Mouse (Mus musculus): ENCODE measurements around the gene Arhgdib. TPM values are rescaled to one million over a fixed set of nuclear protein-coding genes. Genes with fewer than 3 reads are reported as not detected.

Arhgdib gene
- polyA plus RNA-seq, 1 experiment from 2014 or later, result 18.8 TPM

DNA sequence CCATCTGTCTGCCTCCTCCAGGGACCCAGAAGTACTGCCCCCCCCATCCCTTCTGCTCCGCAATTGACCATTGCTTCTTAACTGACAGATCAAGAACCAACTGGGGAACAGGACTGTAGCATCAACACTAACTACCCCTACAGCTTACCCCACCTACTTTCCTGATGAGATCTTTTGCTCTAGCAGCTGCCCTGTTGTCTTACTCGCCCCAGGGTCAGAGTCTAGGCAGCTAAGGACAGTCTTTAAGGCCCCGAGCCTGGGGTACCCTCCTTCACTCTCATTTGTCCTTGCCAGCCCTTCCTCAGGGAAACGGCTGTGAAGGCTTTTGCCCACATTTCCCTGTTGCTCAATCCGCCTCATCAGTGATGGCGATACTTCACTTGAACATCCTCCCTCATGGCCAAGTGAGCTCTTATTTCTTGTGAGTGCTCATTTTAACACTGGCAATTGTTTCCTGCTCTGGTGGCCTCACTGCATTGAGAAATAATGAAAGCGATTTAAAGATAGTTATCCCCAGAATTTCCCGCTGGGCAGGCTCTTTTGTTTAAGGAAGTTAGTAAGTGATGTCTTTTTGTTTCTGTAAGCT is 37.7 kb downstream of the Arhgdib start:
- DNase-seq (ENCODE audit: low spot score) (no peak), ATAC-seq (no peak)
- Histone ChIP-seq H3K27ac (ENCODE audit: low read depth, low read length) (no peak overlapping the region), H3K27me3 (replicated peaks; ENCODE audit: control insufficient read depth, insufficient read depth, low read length) (no peaks in the 10 kb centered on the region), H3K4me2 (ENCODE audit: low read length) (no peak overlapping the region), H3K4me1 (ENCODE audit: control insufficient read depth, insufficient read depth, low read length) (no peaks in the 10 kb centered on the region), H3K9me3 (replicated peaks; ENCODE audit: control insufficient read depth, low read length) (no peaks in the 10 kb centered on the region), H3K36me3 (ENCODE audit: control insufficient read depth, insufficient read depth, low read length) (no peaks in the 10 kb centered on the region), H3K4me3 (ENCODE audit: low read depth, low read length) (no peak overlapping the region), H3K9ac (ENCODE audit: low read length) (no peak overlapping the region)
- 60% methylated on average over 8 of the region's 8 CpGs for WGBS

DNA sequence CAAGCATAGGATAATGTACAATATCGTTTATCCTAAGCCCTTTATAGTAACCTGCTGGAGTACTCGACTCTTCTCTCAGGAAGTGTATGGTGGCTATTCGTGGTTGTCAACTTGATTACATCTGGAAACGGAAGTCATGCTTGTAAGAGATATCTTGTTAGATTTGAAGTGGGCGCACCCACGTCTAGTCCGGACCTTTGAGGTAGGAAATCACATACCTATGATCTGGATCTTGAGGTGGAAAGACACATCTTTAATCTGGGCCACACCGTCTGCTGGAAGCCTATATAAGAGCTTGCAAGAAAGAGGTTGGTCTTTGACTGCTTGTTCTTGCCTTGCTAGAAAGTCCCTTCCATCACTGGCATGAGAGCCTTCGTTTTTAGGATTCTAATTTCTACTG is 39.2 kb downstream of the Arhgdib start:
- 96% methylated on average over 9 of the region's 9 CpGs for WGBS
- Histone ChIP-seq H3K27ac (ENCODE audit: low read depth, low read length) (no peak overlapping the region), H3K9me3 (replicated peaks; ENCODE audit: control insufficient read depth, low read length) (no peaks in the 10 kb centered on the region), H3K36me3 (ENCODE audit: control insufficient read depth, insufficient read depth, low read length) (no peaks in the 10 kb centered on the region), H3K4me1 (ENCODE audit: control insufficient read depth, insufficient read depth, low read length) (no peaks in the 10 kb centered on the region), H3K27me3 (replicated peaks; ENCODE audit: control insufficient read depth, insufficient read depth, low read length) (no peaks in the 10 kb centered on the region), H3K4me2 (ENCODE audit: low read length) (no peak overlapping the region), H3K9ac (ENCODE audit: low read length) (no peak overlapping the region), H3K4me3 (ENCODE audit: low read depth, low read length) (no peak overlapping the region)
- ATAC-seq (no peak), DNase-seq (ENCODE audit: low spot score) (no peak)

DNA sequence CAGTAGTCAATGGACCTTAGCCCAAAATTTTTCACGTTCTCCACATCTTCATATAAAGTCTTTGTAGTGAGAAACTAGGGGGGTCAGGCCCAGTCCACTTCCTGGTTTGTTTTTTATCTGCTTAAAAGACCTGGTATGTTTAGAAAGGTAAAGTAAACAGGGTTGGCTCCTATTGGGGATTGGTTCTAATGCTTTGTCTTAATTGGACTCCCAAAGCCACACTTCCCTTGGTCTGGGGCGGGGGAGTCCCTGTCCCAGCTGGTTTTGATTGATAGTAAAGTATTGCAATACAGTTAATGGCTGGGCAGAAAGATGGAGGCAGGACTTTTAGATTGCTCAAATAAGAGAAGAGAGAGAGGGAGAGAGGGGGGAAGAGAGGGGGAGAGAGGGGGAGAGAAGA is 40.7 kb downstream of the Arhgdib start:
- Histone ChIP-seq H3K4me3 (ENCODE audit: low read depth, low read length) (no peak overlapping the region), H3K36me3 (ENCODE audit: control insufficient read depth, insufficient read depth, low read length) (no peaks in the 10 kb centered on the region), H3K4me1 (ENCODE audit: control insufficient read depth, insufficient read depth, low read length) (no peaks in the 10 kb centered on the region), H3K27me3 (replicated peaks; ENCODE audit: control insufficient read depth, insufficient read depth, low read length) (no peaks in the 10 kb centered on the region), H3K27ac (ENCODE audit: low read depth, low read length) (no peak overlapping the region), H3K9me3 (replicated peaks; ENCODE audit: control insufficient read depth, low read length) (no peaks in the 10 kb centered on the region), H3K9ac (ENCODE audit: low read length) (no peak overlapping the region), H3K4me2 (ENCODE audit: low read length) (no peak overlapping the region)
- WGBS, result 77% methylated on average over 2 of the region's 2 CpGs
- no peak for ATAC-seq
- DNase-seq (ENCODE audit: low spot score), result no peak

DNA sequence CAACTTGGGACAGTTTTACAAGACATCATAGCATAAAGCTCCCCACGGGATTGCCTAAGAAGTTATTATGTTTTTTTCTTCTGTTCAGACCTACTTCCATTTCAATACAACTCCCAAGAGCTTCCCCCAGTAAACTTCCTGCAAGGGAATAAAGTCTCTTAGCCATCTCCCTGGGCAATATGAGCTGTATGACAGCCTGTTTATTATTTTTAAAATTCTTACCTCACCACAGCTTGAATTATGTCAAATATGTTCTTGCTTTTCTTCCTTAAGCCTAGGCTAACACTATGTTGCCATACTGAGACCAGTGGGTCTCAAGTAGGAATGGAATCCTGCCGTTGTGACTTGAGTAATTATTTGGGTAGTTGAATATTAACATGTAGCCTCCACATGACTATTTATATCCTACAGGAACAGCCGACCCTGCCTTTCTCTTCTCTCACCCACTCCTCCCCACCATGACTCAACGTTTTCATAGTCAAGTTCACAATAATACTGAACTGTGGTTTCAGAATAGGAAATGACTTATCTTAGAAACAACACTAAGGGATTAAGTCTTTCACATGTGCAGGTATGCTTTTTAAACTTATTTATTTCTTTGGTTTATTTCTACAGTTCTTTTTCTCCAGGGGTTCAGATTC is 41.2 kb downstream of the Arhgdib start:
- no peak overlapping the region for H3K9ac ChIP-seq (ENCODE audit: low read length)
- no peaks in the 10 kb centered on the region for H3K4me1 ChIP-seq (ENCODE audit: control insufficient read depth, insufficient read depth, low read length)
- DNase-seq (ENCODE audit: low spot score) (no peak), ATAC-seq (no peak)
- H3K4me2 ChIP-seq (ENCODE audit: low read length), result no peak overlapping the region
- no peaks in the 10 kb centered on the region for H3K9me3 ChIP-seq (replicated peaks; ENCODE audit: control insufficient read depth, low read length)
- no peaks in the 10 kb centered on the region for H3K36me3 ChIP-seq (ENCODE audit: control insufficient read depth, insufficient read depth, low read length)
- no peak overlapping the region for H3K27ac ChIP-seq (ENCODE audit: low read depth, low read length)
- WGBS, result 86% methylated on average over 4 of the region's 4 CpGs
- H3K27me3 ChIP-seq (replicated peaks; ENCODE audit: control insufficient read depth, insufficient read depth, low read length), result no peaks in the 10 kb centered on the region
- no peak overlapping the region for H3K4me3 ChIP-seq (ENCODE audit: low read depth, low read length)

DNA sequence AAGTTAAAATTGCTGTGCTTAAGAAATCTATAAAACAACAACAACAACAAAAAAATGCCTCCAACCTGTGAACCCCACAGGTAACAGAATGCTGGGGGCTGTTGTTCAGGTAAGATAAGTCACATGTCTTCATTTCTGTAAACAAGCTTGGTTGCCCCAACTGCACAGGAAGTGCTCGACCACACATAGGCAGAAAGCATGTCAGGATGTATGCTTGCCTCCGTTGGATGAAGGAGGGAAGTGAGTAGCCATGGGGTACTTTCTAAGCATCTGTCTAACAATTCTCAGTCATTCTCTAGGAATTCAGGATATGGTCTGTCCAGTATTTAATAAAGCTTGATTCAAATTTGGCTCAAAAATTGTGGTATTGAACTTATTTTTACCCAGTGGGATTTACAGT is 42.7 kb downstream of the Arhgdib start:
- H3K36me3 ChIP-seq (ENCODE audit: control insufficient read depth, insufficient read depth, low read length), result no peaks in the 10 kb centered on the region
- 83% methylated on average over 2 of the region's 2 CpGs for WGBS
- no peak for DNase-seq (ENCODE audit: low spot score)
- no peaks in the 10 kb centered on the region for H3K9me3 ChIP-seq (replicated peaks; ENCODE audit: control insufficient read depth, low read length)
- H3K4me1 ChIP-seq (ENCODE audit: control insufficient read depth, insufficient read depth, low read length), result no peaks in the 10 kb centered on the region
- no peak overlapping the region for H3K27ac ChIP-seq (ENCODE audit: low read depth, low read length)
- ATAC-seq, result no peak
- no peak overlapping the region for H3K9ac ChIP-seq (ENCODE audit: low read length)
- no peak overlapping the region for H3K4me3 ChIP-seq (ENCODE audit: low read depth, low read length)
- no peak overlapping the region for H3K4me2 ChIP-seq (ENCODE audit: low read length)
- no peaks in the 10 kb centered on the region for H3K27me3 ChIP-seq (replicated peaks; ENCODE audit: control insufficient read depth, insufficient read depth, low read length)

DNA sequence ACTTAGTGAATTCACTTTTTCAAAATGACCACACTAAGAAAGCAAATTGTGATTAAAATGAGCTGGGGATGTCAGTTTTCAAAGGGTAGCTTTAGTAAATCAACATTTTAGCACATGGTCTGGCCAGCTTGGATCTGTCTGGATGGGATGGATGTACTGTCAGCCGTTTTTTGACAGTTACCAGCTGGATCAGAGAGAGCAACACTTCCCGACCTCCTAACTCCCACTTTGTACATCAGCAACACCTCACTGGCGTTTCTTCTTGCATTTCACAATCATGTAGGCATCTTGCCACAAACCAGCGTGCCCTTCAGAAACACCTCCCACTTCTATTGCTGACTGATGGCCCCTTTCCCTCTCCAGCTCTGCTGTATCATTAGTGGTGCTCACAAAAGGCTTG is 43.5 kb downstream of the Arhgdib start:
- H3K27ac ChIP-seq (ENCODE audit: low read depth, low read length), result no peak overlapping the region
- H3K4me1 ChIP-seq (ENCODE audit: control insufficient read depth, insufficient read depth, low read length), result no peaks in the 10 kb centered on the region
- no peak for ATAC-seq
- H3K4me3 ChIP-seq (ENCODE audit: low read depth, low read length), result no peak overlapping the region
- no peaks in the 10 kb centered on the region for H3K27me3 ChIP-seq (replicated peaks; ENCODE audit: control insufficient read depth, insufficient read depth, low read length)
- no peaks in the 10 kb centered on the region for H3K9me3 ChIP-seq (replicated peaks; ENCODE audit: control insufficient read depth, low read length)
- H3K36me3 ChIP-seq (ENCODE audit: control insufficient read depth, insufficient read depth, low read length), result no peaks in the 10 kb centered on the region
- no peak overlapping the region for H3K9ac ChIP-seq (ENCODE audit: low read length)
- DNase-seq (ENCODE audit: low spot score), result no peak
- no peak overlapping the region for H3K4me2 ChIP-seq (ENCODE audit: low read length)
- WGBS, result 67% methylated on average over 4 of the region's 4 CpGs

DNA sequence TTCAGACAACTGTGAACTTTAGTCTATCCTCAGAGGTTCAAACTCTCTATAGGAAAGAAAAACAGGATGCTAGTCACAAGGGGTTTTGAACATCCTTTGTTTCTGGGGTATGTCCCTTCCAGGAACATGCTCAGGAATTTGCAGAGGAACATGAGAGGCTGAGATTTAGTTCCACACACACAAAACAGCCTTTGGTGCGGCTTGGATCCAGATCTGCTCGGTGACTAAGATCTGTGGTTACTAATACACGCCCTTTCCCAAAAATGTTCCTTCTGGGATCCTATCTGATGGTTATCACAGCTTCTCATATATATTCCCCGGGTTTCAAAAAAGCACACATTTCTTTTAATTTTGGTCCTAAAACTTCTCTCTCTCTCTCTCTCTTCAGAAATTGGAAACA is 43.9 kb downstream of the Arhgdib start:
- WGBS, result 94% methylated on average over 4 of the region's 4 CpGs
- no peaks in the 10 kb centered on the region for H3K27me3 ChIP-seq (replicated peaks; ENCODE audit: control insufficient read depth, insufficient read depth, low read length)
- no peak overlapping the region for H3K27ac ChIP-seq (ENCODE audit: low read depth, low read length)
- H3K36me3 ChIP-seq (ENCODE audit: control insufficient read depth, insufficient read depth, low read length), result no peaks in the 10 kb centered on the region
- no peaks in the 10 kb centered on the region for H3K9me3 ChIP-seq (replicated peaks; ENCODE audit: control insufficient read depth, low read length)
- no peak for ATAC-seq
- DNase-seq (ENCODE audit: low spot score), result no peak
- H3K9ac ChIP-seq (ENCODE audit: low read length), result no peak overlapping the region
- no peak overlapping the region for H3K4me3 ChIP-seq (ENCODE audit: low read depth, low read length)
- no peaks in the 10 kb centered on the region for H3K4me1 ChIP-seq (ENCODE audit: control insufficient read depth, insufficient read depth, low read length)
- no peak overlapping the region for H3K4me2 ChIP-seq (ENCODE audit: low read length)

DNA sequence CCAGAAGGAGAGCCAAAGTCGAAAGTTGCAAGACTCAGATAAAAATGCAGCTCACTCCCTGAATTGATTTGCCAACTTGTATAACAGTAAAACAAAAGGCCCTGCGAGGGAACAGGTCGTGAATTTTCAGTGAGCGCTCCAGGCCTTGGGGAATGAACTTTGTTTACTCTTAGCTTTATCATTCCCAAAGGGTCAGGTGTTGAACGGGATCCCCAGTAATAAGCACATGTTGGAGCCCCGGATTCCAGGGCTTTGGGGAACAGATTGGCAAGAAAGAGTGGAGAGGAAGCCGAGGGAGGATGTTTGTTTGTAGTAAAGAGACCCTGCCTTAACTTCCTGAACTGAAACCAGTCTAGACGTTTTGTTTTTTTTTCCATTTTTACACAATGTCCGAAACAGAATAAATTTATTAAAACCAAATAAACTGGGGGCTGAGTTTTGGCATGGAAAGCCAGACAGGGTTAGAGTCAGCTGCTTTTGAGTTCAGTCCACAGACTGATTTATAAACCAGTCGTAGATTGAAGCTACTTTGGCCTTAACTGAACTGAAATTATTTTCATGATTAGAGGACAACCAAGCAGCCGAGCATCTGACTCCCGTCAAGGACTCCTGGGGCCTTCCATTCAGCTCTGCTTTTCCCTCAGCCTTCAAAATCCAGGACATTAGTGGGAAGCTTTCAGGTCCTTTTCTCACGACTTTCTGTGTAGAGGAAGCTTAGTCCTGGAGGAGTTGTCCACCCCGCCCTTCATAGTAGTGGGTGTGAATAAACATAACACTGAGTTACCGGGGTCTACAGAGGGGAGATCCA is 47.0 kb downstream of the Arhgdib start:
- no peak overlapping the region for H3K4me2 ChIP-seq (ENCODE audit: low read length)
- no peaks in the 10 kb centered on the region for H3K36me3 ChIP-seq (ENCODE audit: control insufficient read depth, insufficient read depth, low read length)
- DNase-seq (ENCODE audit: low spot score), result no peak
- H3K9ac ChIP-seq (ENCODE audit: low read length), result no peak overlapping the region
- no peaks in the 10 kb centered on the region for H3K9me3 ChIP-seq (replicated peaks; ENCODE audit: control insufficient read depth, low read length)
- H3K4me1 ChIP-seq (ENCODE audit: control insufficient read depth, insufficient read depth, low read length), result no peaks in the 10 kb centered on the region
- H3K27me3 ChIP-seq (replicated peaks; ENCODE audit: control insufficient read depth, insufficient read depth, low read length), result no peaks in the 10 kb centered on the region
- WGBS, result 66% methylated on average over 15 of the region's 15 CpGs
- no peak overlapping the region for H3K27ac ChIP-seq (ENCODE audit: low read depth, low read length)
- ATAC-seq, result no peak
- H3K4me3 ChIP-seq (ENCODE audit: low read depth, low read length), result no peak overlapping the region

DNA sequence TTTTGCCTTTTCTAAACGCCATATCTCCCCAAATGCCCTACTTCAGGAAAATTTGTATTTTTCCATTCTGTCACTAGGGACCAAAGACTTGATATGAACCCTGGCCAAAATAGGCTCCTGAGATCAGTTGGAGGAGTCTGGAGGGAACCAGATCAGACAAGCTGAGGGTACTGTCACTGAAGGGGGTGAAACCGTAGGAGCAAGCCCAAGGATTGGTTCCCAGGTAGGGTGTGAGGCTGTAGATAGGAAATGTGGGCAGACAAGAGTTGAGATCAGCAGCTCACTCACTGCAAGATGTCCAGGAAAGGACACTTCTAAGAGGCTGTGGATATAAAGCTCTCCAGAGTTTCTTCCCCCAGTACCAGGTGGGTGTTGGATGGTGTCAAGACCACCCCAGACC is 49.7 kb downstream of the Arhgdib start:
- ATAC-seq (no peak), DNase-seq (ENCODE audit: low spot score) (no peak)
- no peaks in the 10 kb centered on the region for H3K36me3 ChIP-seq (ENCODE audit: control insufficient read depth, insufficient read depth, low read length)
- H3K4me1 ChIP-seq (ENCODE audit: control insufficient read depth, insufficient read depth, low read length), result no peaks in the 10 kb centered on the region
- WGBS, result 81% methylated on average over 2 of the region's 2 CpGs
- no peak overlapping the region for H3K27ac ChIP-seq (ENCODE audit: low read depth, low read length)
- H3K27me3 ChIP-seq (replicated peaks; ENCODE audit: control insufficient read depth, insufficient read depth, low read length), result no peaks in the 10 kb centered on the region
- H3K9ac ChIP-seq (ENCODE audit: low read length), result no peak overlapping the region
- H3K4me2 ChIP-seq (ENCODE audit: low read length), result no peak overlapping the region
- H3K9me3 ChIP-seq (replicated peaks; ENCODE audit: control insufficient read depth, low read length), result no peaks in the 10 kb centered on the region
- H3K4me3 ChIP-seq (ENCODE audit: low read depth, low read length), result no peak overlapping the region
